Comparison of ENCODE assay signal across 11 mouse cellular contexts in genomic region chr2:61450731-61451130, GRCm38 (mm10).
"Had no signal": no experiment of that assay in that cellular context is flagged by ENCODE, and none has a peak within 500 bp of the region (broad histone marks: within the 10 kb centered on the region; RNA-seq: fewer than 3 reads in every experiment).

No protein-coding gene starts in this region.

- H3K9me3 ChIP-seq: limb, embryonic 10.5 days; liver, embryonic 15.5 days; lung, embryonic 15.5 days; midbrain, embryonic 15.5 days; neural tube, embryonic 13.5 days had no signal

- ATAC-seq: midbrain, embryonic 15.5 days had no signal

- DNase-seq: kidney, adult 11 months; kidney, adult 9 months; kidney, postnatal 36 days; right cerebral cortex, postnatal 14 days; thymus, postnatal 4 days had no signal

- H3K27me3 ChIP-seq: lung, embryonic 15.5 days; midbrain, embryonic 15.5 days; neural tube, embryonic 13.5 days had no signal

- H3K36me3 ChIP-seq: limb, embryonic 10.5 days; liver, embryonic 15.5 days; lung, embryonic 15.5 days; midbrain, embryonic 15.5 days; neural tube, embryonic 13.5 days had no signal

- H3K4me3 ChIP-seq: left cerebral cortex, adult 2 months; limb, embryonic 10.5 days; liver, embryonic 15.5 days; lung, embryonic 15.5 days; midbrain, embryonic 15.5 days; neural tube, embryonic 13.5 days had no signal

- H3K4me1 ChIP-seq: liver, embryonic 15.5 days had no signal
